Mouse (Mus musculus) thymus, adult 18-20 months (tissue): ENCODE measurements around the gene Hpcal1.
"Not testable (repeated sequence)": the region's sequence is repeated elsewhere in the genome, so short reads cannot be mapped to it uniquely, and the experiment has no call there.

Source experiments
- DNase-seq, 2 experiments: peaks; one replicate each; pipeline ENCODE4 v3.0.0; 2022; ENCODE audit warnings: mixed read lengths in 2 of 2

Hpcal1 gene

DNA sequence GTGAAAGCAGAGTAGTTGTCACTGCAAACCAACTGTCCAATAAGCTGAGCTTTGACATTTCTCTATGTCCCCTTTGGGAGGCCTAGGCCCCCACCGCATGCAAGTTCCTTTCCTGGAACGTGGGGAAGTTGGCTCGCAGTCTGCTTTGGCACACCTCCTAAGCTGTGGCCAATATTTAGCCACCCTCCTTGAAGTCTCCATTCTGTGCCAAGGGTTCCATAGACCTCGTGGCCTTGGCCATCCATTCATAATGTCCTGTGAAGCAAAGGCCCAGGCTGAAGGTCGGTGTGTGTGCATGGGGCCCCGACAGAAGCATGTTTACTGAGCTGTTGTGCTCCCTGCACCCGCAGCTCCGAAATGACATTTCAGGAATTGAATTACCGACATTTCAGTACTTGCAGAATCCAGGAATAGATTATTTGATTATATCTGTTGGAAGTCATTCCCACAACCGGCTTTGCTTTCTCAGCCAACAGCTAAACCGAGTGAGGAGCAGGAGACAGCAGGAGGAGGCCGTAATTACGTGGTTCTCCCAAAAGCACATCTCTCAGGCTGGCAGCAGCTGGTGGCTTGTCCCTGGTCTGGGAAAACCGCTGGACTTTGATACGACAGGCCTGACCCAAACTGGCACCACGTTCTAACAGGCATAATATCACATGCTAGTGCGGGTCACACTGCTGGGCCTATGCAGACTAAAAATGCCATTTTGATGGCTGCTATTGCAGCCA is 51.1 kb downstream of the Hpcal1 start:
- no peak for DNase-seq

DNA sequence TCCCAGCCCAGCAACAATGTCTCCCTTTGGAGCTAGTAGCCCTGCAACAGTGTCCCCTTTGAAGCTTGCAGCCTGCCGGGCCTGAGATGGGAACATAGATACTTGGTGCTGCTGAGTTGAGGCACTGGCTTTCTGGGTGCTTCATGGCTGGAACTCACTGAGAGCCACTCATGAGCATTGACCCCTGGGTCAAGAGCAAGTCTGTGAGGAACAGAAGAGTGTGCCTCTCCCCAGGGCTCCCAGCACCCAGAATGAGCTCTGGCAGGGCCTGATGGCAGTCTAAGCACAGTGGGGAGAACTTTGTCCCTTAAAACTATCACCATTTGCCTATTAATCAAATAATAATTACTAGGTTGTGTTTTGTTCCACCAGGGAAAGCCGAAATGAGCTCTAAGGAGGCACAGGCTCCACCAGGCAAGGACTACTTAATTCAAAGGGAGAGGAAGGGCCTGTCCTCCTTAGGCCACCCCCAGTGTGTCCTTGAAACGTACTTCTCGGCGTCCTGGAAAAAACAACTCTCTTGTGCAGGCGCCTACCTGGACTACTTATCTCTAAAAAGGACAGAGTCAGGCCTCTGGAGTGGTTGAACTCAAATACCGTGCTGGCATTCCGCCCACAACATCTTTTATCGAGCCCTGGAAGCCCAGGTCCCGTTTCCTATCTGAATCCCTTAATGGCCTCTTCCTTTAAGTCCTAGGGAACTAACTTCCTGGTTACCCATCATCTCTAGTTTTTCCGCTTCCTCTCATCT is 52.1 kb downstream of the Hpcal1 start:
- no peak for DNase-seq

DNA sequence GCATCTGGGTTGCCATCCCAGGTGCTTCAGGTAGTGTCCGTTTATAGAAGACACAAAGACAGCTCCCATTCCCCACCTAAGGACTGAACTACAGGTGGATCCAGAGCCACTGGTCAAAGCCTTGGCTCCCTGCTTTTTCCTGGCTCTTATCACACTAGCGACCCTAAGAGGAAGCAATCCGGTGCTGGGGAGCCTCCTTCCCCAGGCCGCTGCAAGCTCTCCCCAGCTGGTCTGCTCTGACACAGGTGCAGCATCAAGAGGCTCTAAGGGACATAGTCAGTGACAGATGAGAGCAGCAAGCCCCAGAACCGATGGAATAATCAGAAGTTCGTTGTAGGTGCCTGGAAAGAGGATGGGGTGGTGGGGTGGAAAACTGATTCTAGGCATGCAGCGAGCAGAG is 54.8 kb downstream of the Hpcal1 start:
- no peak for DNase-seq

DNA sequence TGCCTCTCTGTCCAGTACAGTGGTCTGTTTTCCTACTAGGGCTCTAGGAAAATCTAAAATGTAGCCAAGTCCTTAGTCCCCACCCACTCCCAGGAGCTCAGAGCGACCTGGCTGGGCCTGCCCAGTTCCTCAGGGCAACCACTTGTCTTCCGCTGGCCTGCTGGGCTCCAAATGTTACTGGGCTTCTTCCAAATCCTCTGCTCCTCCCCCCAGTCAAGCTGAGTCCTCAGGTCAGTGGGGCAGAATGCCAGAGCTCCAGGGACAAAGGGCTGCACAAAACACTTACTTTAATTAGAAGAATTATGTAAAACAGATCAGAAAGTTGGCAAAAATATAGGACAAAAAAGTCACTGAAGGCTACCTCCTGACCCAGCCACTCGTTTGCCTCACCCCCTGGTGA is 56.1 kb downstream of the Hpcal1 start:
- no peak for DNase-seq

DNA sequence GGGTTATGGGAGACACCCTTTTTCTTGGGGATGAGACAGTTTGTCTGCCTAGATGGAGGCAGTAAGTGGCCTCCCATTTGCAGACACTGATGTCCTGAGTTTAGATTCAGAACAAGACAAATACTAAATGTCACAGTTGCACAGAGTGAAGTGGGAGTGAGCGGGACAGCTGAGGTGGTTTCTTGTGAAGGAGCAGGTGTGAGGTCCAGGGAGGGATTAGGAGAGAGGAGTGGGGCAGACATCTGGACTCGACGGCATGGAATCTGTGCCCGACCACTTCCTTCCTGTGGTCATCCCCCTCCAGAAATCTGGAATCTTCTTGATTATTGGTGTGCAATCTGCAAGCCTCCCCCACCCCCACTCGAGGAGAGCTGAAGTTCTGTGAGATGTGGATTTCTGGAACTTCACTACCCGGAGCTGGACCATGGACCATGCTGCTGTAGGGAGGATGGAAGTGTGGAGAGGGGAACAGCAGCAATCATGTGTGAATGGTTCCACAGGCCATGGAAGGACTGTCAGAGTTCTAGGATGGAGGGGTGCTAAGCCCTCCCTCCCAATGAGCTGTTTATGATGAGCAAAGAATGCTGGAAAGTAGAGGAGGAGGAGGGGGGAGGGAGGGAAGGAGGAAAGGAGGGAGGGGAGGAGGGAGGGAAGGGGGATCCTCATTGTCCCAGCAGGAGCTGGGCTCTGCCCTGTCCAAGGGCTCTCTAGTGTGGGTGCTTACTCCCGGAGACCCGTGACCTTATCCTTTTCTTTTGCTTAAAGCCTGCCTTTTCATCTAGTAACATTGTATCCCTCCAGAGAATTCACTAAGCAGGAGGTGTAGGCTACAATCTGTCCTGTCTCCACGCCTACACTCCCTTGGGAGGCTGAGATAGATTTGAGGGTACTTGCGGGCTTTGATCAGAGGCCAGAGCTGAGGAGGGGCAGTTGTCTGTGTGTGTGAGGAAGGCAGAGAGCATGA is 56.8 kb downstream of the Hpcal1 start:
- DNase-seq, result no peak

DNA sequence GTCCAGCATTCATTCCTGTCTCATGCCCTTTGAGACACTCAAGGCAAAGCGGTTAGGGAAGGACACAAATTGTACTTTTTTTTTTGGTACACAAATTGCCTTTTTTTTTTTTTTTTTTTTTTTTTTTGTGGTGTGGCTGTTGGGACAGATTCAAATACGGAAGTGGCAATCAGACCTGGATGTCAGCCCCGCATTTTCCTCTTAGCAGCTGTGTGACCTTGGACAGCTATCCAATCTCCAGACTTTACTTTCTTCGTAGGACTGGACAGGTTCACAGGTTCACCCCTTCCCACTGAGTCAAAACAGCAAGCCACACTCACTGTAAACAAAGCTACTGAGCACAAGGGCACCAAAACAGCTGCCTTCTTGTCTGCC is 57.5 kb downstream of the Hpcal1 start:
- no peak for DNase-seq

DNA sequence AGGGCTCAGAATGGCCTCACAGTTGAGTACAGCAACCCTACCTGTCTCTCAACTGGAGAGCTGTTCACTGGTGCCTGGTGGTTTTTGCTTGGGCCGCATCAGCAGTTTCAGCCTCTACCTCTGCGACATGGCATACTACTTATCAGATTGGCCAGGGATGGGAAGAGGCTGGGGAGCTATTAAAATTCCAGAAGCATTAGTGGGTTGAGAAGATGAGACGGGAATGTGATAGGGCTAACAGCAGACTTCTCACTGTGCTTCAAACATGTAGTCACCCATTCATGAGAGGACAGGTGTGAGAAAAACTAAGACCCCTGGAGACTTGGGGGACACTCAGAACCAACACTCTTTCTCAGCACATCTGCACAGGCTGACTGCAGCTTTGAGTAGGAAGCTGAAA is 59.1 kb downstream of the Hpcal1 start:
- no peak for DNase-seq

DNA sequence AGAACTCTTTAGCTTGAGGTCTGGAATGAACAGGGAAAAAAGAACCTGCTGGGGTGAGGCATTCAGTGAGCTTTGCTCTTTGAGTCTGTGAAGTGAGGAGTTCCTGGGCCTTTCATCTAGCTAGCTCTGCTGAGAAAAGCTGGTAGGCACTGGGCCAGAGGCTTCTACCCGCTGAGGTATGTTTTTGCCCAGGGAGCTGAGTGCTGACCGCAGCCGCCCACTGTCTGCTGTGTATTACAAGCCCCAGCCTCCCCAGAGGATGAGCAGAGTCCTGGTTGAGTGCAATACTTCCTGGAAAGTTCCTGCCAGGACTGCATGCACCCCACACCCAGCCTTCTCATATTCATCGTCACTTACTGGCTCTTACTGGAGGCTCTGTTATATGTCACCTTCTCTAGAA is 59.8 kb downstream of the Hpcal1 start:
- DNase-seq, result no peak

DNA sequence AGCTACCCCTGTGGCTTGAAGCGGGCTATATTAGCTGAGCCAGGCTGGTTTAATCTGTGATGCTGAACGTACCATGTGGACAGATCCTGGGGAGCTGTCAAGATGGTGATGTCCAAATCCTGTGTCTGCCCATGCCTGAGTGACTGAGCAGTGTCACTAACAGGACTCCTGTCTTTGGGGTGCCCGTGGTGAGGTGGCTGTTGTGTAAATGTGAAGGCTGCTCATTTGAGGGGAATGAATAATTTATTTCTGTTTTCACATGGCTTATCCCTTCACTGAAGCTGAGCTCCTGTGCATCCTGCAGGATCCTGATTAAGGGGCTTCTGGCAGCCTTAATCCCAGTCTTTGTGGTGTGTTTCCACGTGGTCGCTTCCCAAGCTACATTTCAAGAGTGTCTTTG is 62.2 kb downstream of the Hpcal1 start:
- DNase-seq, result no peak

DNA sequence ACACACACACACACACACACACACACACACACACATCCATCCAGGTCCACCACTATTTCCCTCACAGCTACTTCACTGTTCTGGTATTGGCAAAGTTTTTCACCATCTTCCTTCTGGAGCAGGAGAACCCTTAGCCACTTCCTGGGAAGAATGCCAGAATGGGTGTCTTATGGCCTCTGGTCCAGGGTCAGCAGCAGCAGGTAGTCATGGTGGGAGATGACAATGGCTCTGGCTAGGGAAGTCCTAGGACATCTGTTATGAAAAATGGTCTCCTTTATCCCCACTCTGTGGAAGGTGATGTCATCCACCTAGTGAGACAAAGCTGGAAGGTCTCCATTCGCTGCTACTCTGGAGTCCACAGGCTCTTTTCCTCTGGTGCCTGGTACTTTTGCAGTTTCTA is 64.1 kb downstream of the Hpcal1 start:
- DNase-seq, result no peak

DNA sequence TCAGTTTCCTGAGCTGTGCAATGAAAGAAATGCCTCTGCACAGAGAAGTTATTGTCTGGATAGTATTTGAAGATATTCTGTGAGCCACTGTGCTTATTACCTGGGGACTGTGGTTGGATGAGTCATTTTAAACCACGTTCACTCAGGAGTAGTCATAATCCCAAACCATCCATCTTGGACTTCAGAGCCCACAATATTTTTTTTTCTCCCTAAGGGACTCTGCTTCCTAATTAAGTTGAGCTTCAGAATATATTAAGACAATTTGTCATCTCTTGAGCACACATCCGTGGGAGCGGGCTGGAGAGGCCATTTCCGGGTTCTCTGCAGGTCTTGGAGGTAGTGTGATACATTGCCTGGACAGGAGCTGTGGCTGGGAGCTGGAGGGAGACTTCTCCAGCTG is 66.2 kb downstream of the Hpcal1 start:
- no peak for DNase-seq

DNA sequence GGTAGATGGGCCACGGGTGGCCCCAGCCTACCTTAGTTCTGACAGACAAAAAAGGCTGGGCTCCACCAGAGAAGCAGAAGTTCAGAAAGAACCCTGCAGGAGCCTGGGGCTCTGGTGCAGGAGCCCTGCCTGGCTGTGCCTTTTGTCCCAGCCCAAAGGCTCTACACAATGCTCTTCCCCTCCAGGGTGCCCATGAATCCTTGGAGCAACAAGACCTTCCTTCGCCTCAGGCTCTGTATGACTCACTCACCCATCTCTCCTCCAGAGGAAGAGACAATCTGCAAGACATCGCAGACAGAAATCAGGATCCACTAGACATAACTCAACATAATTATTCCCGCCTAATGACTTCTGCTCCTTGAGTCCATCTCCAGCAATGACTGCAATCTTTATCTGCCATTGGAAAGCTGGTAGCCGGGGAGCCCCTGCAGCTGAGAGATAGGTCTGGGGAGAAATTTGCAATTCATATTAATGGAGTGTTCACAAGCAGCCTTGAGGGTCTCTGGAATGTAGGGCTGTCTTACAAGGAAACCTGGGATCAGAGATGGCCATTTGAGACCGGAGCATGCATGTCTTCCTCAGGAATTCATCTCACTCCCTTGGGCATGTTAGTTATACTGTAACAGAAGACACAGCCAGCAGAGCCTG is 71.8 kb downstream of the Hpcal1 start:
- DNase-seq, result no peak

DNA sequence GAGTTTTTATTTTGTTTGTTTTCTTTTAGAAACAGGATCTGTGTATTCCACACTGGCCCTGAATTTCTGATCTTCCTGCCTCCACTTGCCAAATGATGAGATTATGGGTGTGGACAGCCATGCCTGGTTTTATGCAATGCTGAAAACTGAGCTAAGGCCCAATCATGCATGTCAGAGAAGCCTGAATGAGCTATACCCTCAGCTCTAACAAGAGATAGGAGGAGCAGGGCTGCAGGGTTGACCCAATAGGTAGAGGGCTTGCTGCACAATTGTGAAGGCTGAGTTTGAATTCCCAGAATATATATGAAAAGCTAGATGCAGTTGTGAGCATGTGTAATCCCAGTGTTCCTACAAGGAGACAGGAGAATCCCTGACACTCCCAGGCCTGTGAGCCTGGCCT is 72.4 kb downstream of the Hpcal1 start:
- no peak for DNase-seq

DNA sequence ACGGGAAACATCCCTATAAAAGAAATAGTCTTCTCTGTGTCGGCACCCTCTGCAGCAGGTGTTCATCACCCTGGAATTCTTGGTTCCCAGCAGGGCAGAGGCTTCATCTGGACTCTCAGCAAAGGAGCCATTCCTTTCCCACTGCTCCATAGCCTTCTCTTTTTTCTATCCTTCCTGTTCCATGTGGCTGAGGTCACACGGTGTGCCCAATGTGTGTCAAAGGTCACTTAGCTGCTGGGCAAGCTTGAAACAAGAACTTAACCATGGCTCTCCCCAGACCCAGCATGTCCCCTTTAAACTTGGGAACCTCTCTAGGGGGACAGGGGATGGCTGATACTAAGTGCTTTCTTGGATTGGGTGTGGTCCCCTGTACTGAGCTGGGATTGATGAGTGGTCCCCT is 73.3 kb downstream of the Hpcal1 start:
- no peak for DNase-seq

DNA sequence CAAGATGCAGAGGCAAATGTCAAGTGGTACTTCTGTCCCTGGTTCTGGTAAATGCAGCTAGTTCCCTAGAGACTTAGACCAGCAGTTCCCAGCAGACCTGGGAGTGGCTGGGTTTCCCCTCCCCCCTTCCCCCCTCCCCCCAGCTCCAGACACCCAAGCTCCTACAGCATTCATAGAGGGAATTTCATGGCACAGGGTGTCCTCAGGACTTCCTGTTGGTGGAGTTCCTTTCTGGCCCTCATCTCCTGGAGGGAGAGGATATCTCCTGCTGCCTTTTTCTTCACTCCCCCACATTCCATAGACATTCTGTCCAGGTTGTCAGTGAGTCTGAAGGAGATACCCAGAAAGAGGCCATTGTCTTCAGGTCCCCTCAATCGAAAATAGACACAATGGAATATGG is 76.9 kb downstream of the Hpcal1 start:
- DNase-seq, result not testable (repeated sequence)

DNA sequence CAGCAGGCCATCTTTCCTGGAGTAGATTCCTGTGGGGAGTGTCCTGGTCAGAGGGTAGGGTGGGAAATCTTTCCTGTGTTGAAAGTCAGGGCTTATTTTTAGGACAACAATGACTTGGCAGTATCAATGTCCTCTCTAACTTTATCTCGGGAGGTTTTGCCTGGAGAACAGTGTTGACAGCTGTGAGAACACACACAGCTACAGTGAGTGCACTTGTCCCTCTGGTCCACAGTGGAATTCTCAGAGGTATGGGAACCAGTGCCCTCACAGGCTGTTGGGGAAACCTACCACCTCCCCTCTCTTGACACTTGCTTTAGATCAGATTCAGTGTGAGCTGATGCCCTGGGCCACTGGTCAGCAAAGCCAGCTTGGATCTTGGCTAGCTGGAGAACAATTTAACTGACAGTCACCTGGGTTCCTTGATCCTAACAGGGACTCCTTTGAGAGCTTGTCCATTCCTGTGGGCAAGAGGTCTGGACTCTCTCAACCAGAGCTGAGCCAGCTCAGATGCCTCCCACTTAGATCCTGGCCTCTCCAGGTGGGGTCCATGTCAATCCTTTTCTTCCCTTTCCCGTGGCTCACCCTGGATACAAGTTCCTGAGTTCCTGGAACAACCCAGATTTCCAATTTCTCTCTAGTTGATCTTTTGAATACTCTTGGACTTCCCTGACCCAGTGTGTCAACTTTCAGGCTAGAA is 79.0 kb downstream of the Hpcal1 start:
- no peak for DNase-seq

DNA sequence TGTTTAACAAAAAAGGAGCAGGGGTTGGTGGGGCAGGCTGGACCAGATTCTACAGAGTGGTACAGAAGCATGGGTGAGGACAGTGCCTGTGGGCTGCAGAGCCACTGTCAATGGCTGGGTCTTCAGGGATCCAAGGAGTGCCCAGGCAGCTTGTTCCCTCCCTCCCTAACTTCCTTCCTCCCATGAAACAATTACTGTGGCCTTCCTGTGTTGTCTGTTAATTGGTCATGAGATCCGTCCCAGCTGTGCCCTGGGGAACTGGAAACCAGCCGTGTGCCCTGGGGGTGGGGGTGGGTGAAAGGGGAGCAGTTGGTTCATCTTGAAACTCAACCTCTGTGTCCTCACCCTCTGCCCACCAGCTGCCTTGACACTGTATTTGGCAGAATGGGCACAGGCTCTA is 79.9 kb downstream of the Hpcal1 start:
- no peak for DNase-seq

DNA sequence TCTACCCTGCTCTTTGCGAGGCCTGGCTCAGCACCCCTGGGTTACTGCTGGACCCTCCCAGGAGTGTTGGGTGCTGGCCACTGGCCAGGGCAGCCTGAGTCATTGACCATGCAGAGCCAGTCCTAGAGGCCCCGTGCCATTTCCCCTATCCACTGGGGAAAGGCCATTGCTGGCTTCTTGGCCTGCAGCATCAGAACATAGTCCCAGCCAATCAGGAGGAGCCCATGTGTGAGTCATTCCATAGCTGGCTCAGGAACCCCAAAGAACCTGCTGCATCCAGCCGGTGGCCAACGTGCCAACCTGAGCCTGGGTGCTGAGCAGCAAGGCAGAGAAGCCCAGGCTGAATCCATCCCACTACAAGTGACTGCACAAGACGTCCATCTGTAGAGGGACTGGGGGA is 83.1 kb downstream of the Hpcal1 start:
- DNase-seq, result peak; percentile 11 to 13

DNA sequence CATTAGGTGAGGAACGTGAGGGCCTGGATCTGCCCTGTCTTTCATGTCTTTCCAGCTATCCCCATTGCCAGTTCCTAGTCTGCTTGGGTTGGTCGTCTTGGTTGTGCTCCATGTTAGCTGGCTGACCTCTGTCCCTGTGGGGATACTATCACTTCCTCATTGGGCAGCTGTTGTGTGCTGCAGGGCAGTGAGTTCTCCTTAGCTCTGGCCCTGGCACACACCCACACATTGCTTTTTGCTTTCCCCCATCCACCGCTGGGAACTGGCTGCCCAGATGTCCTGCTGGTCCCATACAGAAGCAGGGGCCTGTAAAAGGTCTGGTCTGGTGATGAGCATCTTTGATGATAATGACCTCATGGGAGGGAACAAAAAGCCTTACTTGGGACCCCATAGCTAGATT is 84.2 kb downstream of the Hpcal1 start:
- DNase-seq, result not testable (repeated sequence)

DNA sequence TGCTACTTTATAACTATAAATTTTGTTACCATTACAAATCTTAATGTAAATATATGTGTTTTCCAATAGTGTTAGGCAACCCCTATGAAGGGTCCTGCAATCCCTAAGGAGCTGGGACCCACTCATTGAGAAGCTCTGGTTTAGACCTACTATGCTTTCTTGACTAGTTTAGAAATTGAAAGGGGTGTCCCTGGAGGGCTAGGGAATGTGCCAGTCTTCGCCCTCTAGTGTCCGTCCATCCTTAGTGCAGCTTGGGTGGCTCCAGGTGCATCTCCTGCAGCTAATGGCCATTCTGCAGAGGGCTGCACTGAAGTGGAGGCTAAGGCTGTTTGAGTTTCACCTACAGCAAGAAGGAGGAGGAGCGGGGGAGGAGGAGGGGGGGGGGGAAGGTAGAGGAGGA is 87.7 kb downstream of the Hpcal1 start:
- peak; percentile 10 to 19 for DNase-seq

DNA sequence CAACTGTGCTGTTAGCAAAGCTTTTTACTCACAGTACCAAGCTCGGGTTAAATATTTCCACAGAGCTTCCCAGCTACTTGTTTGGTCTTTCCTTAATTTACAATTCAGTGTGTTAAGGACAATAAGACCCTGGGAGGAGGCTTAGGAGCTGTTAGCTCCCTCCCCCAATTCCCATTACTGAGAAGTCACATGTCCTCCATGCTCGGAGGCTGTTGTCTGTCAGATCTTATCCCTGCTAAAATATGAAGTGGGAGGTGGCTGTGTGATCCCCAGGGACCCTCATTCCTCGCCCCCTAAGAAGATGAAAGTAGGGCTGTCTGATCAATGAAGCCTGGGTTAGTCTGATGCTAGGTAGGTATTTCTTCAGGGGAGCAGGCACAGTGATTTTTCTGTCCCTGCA is 88.4 kb downstream of the Hpcal1 start:
- DNase-seq, result no peak

DNA sequence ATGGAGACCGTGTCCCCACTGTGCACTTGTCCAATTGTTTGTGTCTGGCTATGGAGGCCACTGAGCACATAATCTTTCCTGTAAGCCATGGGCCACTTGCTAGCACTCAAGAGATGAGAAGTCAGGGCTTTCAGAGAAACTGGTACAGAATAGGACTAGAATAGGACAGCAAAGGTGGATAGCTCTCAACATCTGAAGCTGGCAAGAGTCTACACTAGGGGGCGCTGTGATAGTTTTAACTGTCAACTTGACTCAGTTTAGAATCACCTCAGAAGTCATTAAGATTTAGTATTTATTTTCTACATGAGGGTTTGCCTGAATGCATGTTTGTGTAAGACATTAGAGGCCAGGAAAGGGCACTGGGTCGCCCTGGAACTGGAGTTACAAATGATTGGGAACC is 98.8 kb downstream of the Hpcal1 start:
- no peak for DNase-seq
